Mouse (Mus musculus) kidney, postnatal 25 days (tissue): ENCODE measurements around the gene Insrr.

Source experiments
- DNase-seq, 2 experiments: peaks; one replicate each; pipeline ENCODE4 v3.0.0; 2021; ENCODE audit warnings: mixed read lengths in 2 of 2

The Insrr gene

DNA sequence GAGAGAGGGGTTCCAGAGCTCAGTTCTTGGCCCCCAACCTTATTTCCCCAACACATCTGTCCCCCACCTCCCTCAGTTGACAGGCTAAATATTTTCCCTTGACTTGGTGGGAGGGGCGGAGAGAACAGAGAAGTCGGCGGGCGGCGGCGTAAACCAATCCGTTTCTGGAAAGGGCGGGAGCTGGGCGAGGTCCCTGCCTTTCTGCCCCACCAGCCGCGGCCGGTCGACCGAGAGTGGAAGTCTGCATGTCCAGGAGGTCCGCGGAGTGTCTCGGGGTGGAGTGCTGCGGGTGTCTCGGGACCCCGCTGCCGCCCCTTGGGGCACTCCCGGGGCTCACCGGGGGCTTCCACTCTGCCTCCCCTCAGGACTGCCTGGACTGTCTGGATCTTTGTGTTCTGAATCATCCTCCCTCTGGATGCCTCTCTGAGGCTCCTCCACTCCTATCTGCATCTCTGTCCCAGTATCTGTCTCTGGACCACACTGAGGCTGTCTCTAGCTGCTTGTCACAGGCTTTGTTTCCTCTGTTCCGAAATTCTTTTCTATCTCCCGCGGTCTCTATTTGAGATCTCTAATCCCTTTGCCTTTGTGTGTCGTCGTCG is at the start of gene Insrr:
Gene Insrr, plus strand, starts transcription at position 216 of the 599 bp plus-strand sequence.
- DNase-seq: peak; percentile 59 to 69

GRCm38 (mm10) chr3:87748431-87748830 is 48.3 kb upstream of the Insrr start, which contains the start of gene Lrrc71:
Gene Lrrc71 (minus strand): TSS chr3:87748625.
- DNase-seq: peak; percentile 67 to 86

GRCm38 (mm10) chr3:87749036-87749435 is 47.7 kb upstream of the Insrr start:
- peak; percentile 77 to 81 for DNase-seq

- DNase-seq: no peak
Measured at GRCm38 (mm10) chr3:87749977-87750376, 46.8 kb upstream of the Insrr start.

GRCm38 (mm10) chr3:87752567-87752966 is 44.2 kb upstream of the Insrr start:
- DNase-seq: no peak

GRCm38 (mm10) chr3:87753829-87754228 is 42.9 kb upstream of the Insrr start:
- DNase-seq: no peak

GRCm38 (mm10) chr3:87755964-87756363 is 40.8 kb upstream of the Insrr start:
- DNase-seq: peak; percentile 90 to 91

GRCm38 (mm10) chr3:87756488-87756887 is 40.3 kb upstream of the Insrr start:
- DNase-seq: no peak

GRCm38 (mm10) chr3:87758641-87759040 is 38.1 kb upstream of the Insrr start:
- no peak for DNase-seq

DNA sequence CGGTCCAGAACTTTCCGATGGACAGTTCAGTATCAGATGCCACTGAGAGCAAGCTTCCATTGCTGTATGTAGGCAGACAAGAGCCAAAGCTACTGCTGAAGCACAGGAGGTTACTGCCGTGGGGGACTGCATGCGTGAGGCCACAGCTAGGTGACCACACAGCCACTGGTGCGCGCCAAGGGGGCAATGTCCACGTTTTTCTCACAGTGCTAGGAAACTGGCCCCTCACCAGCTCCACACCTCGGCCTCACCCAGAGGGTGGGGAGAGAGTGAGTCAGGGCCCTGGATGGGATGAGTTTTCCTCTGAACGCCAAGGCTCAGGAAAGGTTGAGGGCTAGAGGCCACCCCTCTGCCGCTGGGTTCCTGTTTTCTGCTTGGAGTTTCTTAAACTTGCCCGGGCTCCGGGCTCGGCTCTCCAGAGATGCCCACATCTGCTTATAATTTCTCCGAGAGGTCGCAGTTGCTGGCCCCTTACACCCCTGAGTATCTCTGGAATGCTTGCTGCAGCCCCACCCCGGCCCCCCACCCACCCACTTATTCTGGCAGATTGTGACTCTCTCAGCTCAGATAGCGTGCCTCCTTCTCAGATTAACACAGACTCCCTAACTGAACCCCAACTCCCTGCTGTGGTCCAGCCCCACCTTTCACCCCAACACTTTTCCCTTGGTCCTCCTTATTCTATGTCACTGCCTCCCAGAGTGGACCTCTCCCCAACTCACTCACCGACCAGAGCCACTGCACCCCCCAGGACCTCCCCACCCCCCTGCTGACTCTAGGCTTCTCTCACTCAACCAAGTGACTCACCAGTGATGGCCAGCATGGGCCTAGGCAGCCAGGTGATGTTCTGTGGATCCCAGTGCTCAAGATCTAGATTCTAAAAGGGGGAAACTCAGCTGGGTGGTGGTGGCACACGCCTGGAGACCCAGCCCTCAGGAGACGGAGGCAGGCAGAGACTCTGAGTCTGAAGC is 35.1 kb upstream of the Insrr start:
- DNase-seq: peak; percentile 62 to 82

GRCm38 (mm10) chr3:87763202-87763601 is 33.5 kb upstream of the Insrr start:
- no peak for DNase-seq

DNA sequence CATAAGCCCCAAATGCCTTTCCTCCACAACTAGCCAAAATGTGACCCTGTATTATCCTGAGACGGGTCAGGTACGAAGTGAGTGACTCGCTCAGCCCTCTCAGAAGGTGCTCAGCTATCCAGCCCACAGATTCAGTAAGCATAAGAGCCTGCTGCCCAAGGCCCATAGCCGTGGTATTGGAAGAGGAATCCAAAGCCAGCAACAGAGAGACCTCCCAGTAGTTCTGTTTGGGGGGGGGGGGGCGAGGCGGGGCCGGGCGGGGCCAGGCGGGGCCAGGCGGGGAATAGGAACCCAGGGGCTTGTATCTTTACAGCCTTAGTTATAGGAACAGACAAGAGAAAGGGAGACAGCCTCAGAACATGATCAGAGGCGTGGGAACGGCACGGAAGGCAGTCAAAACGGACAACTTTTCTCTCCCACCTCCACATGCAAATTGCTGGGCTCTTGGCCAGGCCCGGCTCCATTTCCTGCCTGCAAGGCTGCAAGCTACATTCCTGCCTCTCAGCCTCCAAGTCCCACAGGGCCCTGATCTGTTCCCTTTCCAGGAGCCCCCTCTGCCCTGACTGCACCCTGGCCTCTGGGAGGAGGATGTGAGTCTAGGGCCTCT is 33.0 kb upstream of the Insrr start:
- DNase-seq: peak; percentile 87 to 91

DNA sequence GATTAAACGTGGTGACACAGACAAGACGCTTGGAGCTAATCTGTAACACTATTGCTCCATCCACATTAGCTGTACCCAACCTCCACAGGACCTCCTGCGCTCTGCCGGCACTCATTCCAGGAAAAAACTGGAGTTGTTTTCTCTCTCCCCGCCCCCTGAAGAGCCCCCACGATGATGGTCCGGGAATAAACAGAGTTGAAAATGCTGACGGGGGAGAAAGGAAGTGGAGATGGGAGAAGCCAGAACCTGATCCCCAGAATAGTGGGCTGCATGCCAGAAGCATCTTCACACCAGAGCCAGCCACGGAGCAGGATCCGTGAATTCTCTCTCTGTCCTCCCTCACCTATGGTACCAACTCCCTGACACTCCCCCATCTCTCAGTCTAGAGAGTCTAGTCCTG is 32.2 kb upstream of the Insrr start:
- DNase-seq: peak; percentile 60 to 65

DNA sequence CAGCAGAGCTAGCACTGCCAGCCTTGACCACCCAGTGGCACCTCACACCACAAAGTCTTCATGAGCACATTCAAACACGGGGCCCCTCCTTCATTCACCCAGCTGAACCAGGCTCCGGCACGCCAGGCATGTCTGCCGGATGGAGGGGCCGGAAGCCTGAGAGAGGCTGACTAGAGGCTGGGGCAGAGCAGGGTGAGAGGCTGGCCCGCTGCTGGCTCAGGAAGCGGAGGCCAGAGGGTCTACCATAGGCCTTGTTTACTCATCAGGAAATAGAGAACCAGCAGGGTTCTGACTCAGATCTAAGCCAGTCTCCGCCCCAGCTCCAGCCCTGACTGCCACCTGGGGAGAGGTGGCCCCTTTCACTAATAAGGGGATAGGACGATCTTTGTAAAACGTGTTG is 31.7 kb upstream of the Insrr start:
- DNase-seq: peak; percentile 73 to 88

GRCm38 (mm10) chr3:87765631-87766283 is 31.0 kb upstream of the Insrr start:
- DNase-seq: no peak

DNA sequence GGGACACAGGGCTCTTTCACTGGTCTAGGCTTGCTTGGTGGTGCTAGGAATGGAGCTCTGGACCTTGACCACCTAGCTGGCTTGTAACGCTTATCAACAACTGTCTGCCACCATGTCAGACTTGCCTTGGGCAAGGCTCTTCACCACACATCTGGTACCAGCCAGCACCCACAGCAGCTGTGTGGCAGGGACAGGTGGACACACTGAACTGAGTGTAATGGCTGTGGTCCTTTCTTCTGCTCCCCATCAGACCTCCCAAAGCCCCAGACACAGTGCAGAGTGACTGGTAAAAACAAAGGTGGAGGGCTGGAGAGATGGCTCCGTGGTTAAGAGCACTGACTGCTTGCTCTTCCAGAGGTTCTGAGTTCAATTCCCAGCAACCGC is 30.5 kb upstream of the Insrr start:
- no peak for DNase-seq

DNA sequence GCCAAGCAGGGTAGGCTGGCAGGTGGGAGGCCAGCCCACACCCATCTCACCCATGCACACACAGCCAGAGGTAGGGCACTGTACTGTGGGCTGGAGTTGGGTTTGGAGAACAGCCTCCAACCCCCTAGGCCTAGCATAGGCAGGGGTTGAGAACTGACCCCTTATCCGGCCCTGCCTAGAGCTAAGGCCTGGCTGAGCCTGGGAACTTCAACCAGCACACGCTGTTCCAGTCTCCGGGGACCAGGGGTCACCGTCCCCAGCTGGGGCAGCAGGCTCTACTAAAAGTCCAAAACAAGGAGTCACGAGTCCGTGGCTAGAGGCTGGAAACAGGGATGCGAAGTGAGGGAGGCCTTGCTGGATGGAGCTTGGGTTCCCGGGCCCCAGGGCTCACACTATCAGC is 29.0 kb upstream of the Insrr start:
- peak; percentile 59 to 89 for DNase-seq

DNA sequence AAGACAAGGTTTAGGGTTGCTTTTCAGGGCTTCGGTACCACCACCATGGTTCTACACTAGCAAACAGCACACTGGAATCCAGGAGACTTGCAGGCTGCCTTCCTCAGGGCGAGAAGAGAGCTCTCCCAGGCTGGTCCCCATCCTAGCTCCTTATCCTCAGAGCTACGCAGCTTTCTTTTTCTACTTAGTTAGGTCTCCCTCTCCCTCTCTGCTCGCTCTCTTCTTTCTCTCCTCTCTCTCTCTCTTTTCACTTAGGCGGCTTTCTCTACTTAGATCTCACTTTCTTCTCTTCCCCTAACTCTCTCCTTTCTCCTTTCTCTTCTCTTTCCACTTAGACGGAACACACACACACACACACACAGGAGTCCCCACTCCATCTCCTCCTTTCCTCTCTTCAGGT is 28.3 kb upstream of the Insrr start:
- DNase-seq: no peak

- peak; percentile 86 to 94 for DNase-seq
Measured at GRCm38 (mm10) chr3:87768844-87769243, 27.9 kb upstream of the Insrr start.

DNA sequence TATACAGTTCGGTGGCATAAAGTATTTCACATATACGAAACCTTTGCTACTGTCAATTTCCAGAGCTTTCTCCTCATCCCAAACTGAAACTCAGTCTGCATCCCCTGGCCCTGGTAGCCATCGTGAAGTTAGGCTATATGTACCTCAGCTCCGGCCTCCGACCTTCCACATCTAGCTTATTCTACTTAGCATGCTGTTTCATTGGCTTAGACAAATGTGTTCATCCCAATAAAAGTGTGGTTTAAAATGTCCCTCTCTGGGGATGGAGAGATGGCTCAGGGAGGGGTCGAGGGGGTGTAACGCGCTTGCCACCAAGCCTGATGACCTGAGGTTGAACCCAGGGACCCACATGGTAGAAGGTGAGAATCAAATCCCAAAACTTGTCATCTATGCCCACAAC is 27.2 kb upstream of the Insrr start:
- DNase-seq: no peak

- peak in 1 of 2 experiments; percentile 71 for DNase-seq
Measured at GRCm38 (mm10) chr3:87770280-87770679, 26.5 kb upstream of the Insrr start.

GRCm38 (mm10) chr3:87771088-87771487 is 25.7 kb upstream of the Insrr start:
- peak; percentile 69 to 87 for DNase-seq

- DNase-seq: peak; percentile 66 to 76
Measured at GRCm38 (mm10) chr3:87778283-87778682, 18.5 kb upstream of the Insrr start.
